Mouse (Mus musculus): ENCODE measurements around the gene Gm614. TPM values are rescaled to one million over a fixed set of nuclear protein-coding genes. Genes with fewer than 3 reads are reported as not detected.
A peak's percentile ranks its signal among the peaks of the same experiment; 100 is the strongest.

Gm614 gene
- not detected in 2 replicates for polyA plus RNA-seq (2015; fragmentation: Nextera tagmentation; extraction: Ambion mirVana)

GRCm38 (mm10) chrX:101263892-101264291 is at the start of gene Gm614:
Gm614 (minus strand) TSS chrX:101263992.
- WGBS: 92% methylated on average over 1 of the region's 1 CpGs
- Histone ChIP-seq H3K36me3 (no peaks in the 10 kb centered on the region), H3K27ac (no peak within 1 kb of the TSS), H3K4me1 (replicated peaks) (peaks cover 10% of the 10 kb centered on the region), H3K9ac (replicated peaks) (no peak within 1 kb of the TSS), H3K9me3 (no peaks in the 10 kb centered on the region), H3K4me3 (replicated peaks) (no peak within 1 kb of the TSS), H3K4me2 (replicated peaks) (no peak within 1 kb of the TSS), H3K27me3 (peaks cover 7% of the 10 kb centered on the region; the same call in 1 of the 2 replicates)
- ATAC-seq: no peak

- Histone ChIP-seq H3K36me3 (peaks cover 50% of the 10 kb centered on the region), H3K9ac (replicated peaks) (no peak overlapping the region), H3K27me3 (no peaks in the 10 kb centered on the region; the same call in 1 of the 2 replicates), H3K27ac (no peak overlapping the region), H3K4me2 (replicated peaks) (no peak overlapping the region), H3K9me3 (no peaks in the 10 kb centered on the region), H3K4me3 (replicated peaks) (no peak overlapping the region), H3K4me1 (replicated peaks) (peaks cover 15% of the 10 kb centered on the region)
- ATAC-seq: no peak
- 91% methylated on average over 5 of the region's 5 CpGs for WGBS
These were observed 45.5 kb upstream of the Gm614 start for GRCm38 (mm10) chrX:101309299-101309698.

- Histone ChIP-seq H3K27ac (no peak overlapping the region), H3K27me3 (no peaks in the 10 kb centered on the region; the same call in 1 of the 2 replicates), H3K4me1 (replicated peaks) (peaks cover 38% of the 10 kb centered on the region), H3K4me3 (replicated peaks) (no peak overlapping the region), H3K4me2 (replicated peaks) (no peak overlapping the region), H3K36me3 (peaks cover 24% of the 10 kb centered on the region), H3K9ac (replicated peaks) (no peak overlapping the region), H3K9me3 (no peaks in the 10 kb centered on the region)
- 44% methylated on average over 2 of the region's 2 CpGs for WGBS
- ATAC-seq: no peak
These were observed 40.9 kb upstream of the Gm614 start for GRCm38 (mm10) chrX:101304646-101305045.

- Histone ChIP-seq H3K4me2 (replicated peaks) (peak overlapping the region; percentile 59), H3K9me3 (no peaks in the 10 kb centered on the region), H3K27ac (peak overlapping the region; percentile 83; the same call in 1 of the 2 replicates), H3K4me3 (replicated peaks) (peak overlapping the region; percentile 56), H3K27me3 (no peaks in the 10 kb centered on the region; the same call in 1 of the 2 replicates), H3K9ac (replicated peaks) (peak overlapping the region; percentile 61), H3K36me3 (peaks cover 6% of the 10 kb centered on the region), H3K4me1 (replicated peaks) (peaks cover 41% of the 10 kb centered on the region)
- 61% methylated on average over 9 of the region's 9 CpGs for WGBS
- no peak for ATAC-seq
These were observed 37.9 kb upstream of the Gm614 start for GRCm38 (mm10) chrX:101301654-101302053.

GRCm38 (mm10) chrX:101300427-101301030 is 36.7 kb upstream of the Gm614 start:
- no peaks in the 10 kb centered on the region; the same call in 1 of the 2 replicates for H3K27me3 ChIP-seq
- peak overlapping the region; percentile 77 for H3K9ac ChIP-seq (replicated peaks)
- H3K4me2 ChIP-seq (replicated peaks): peak overlapping the region; percentile 59
- H3K9me3 ChIP-seq: no peaks in the 10 kb centered on the region
- H3K27ac ChIP-seq: peak overlapping the region; percentile 83
- ATAC-seq: peak; percentile 59
- 36% methylated on average over 13 of the region's 13 CpGs for WGBS
- H3K4me1 ChIP-seq (replicated peaks): peaks cover 41% of the 10 kb centered on the region
- H3K36me3 ChIP-seq: peaks cover 16% of the 10 kb centered on the region
- H3K4me3 ChIP-seq (replicated peaks): peak overlapping the region; percentile 56

- WGBS: 31% methylated on average over 11 of the region's 13 CpGs
- Histone ChIP-seq H3K9ac (replicated peaks) (peak overlapping the region; percentile 77), H3K36me3 (peaks cover 22% of the 10 kb centered on the region), H3K4me1 (replicated peaks) (peaks cover 40% of the 10 kb centered on the region), H3K4me3 (replicated peaks) (peak overlapping the region; percentile 56), H3K27me3 (no peaks in the 10 kb centered on the region), H3K9me3 (no peaks in the 10 kb centered on the region), H3K27ac (peak overlapping the region; percentile 83), H3K4me2 (replicated peaks) (peak overlapping the region; percentile 59)
- peak; percentile 75 for ATAC-seq
These were observed 36.0 kb upstream of the Gm614 start for GRCm38 (mm10) chrX:101299473-101300426.

- peak; percentile 35 for ATAC-seq
- Histone ChIP-seq H3K4me2 (replicated peaks) (peak within 1 kb of the TSS; percentile 59), H3K4me1 (replicated peaks) (peaks cover 34% of the 10 kb centered on the region), H3K27ac (peak within 1 kb of the TSS; percentile 83), H3K9me3 (no peaks in the 10 kb centered on the region), H3K9ac (replicated peaks) (peak within 1 kb of the TSS; percentile 77), H3K36me3 (peaks cover 27% of the 10 kb centered on the region), H3K4me3 (replicated peaks) (peak within 1 kb of the TSS; percentile 56), H3K27me3 (no peaks in the 10 kb centered on the region)
- WGBS: 16% methylated on average over 20 of the region's 24 CpGs
These were observed 35.3 kb upstream of the Gm614 start, which contains the start of gene Nlgn3 for GRCm38 (mm10) chrX:101299055-101299454. Nlgn3 (plus strand) TSS chrX:101299168.

- H3K27ac ChIP-seq: no peak overlapping the region
- H3K27me3 ChIP-seq: no peaks in the 10 kb centered on the region
- H3K4me2 ChIP-seq (replicated peaks): no peak overlapping the region
- H3K36me3 ChIP-seq: peaks cover 88% of the 10 kb centered on the region
- H3K4me1 ChIP-seq (replicated peaks): no peaks in the 10 kb centered on the region
- H3K9ac ChIP-seq (replicated peaks): no peak overlapping the region
- H3K4me3 ChIP-seq (replicated peaks): no peak overlapping the region
- no peaks in the 10 kb centered on the region for H3K9me3 ChIP-seq
- 88% methylated on average over 10 of the region's 10 CpGs for WGBS
- ATAC-seq: no peak
These were observed 26.3 kb upstream of the Gm614 start for GRCm38 (mm10) chrX:101290111-101290510.

GRCm38 (mm10) chrX:101289037-101289436 is 25.2 kb upstream of the Gm614 start:
- H3K4me1 ChIP-seq (replicated peaks): no peaks in the 10 kb centered on the region
- no peak for ATAC-seq
- H3K27me3 ChIP-seq: no peaks in the 10 kb centered on the region
- H3K9ac ChIP-seq (replicated peaks): no peak overlapping the region
- WGBS: 91% methylated on average over 7 of the region's 7 CpGs
- no peak overlapping the region for H3K27ac ChIP-seq
- no peak overlapping the region for H3K4me3 ChIP-seq (replicated peaks)
- peaks cover 88% of the 10 kb centered on the region for H3K36me3 ChIP-seq
- H3K4me2 ChIP-seq (replicated peaks): no peak overlapping the region
- H3K9me3 ChIP-seq: no peaks in the 10 kb centered on the region

GRCm38 (mm10) chrX:101288432-101288831 is 24.6 kb upstream of the Gm614 start:
- H3K4me3 ChIP-seq (replicated peaks): no peak overlapping the region
- no peaks in the 10 kb centered on the region for H3K27me3 ChIP-seq
- no peaks in the 10 kb centered on the region for H3K9me3 ChIP-seq
- ATAC-seq: no peak
- H3K36me3 ChIP-seq: peaks cover 89% of the 10 kb centered on the region
- 91% methylated on average over 6 of the region's 6 CpGs for WGBS
- no peak overlapping the region for H3K4me2 ChIP-seq (replicated peaks)
- H3K4me1 ChIP-seq (replicated peaks): no peaks in the 10 kb centered on the region
- no peak overlapping the region for H3K9ac ChIP-seq (replicated peaks)
- H3K27ac ChIP-seq: no peak overlapping the region

- no peak overlapping the region for H3K4me2 ChIP-seq (replicated peaks)
- H3K36me3 ChIP-seq: peaks cover 89% of the 10 kb centered on the region
- 93% methylated on average over 3 of the region's 3 CpGs for WGBS
- H3K27me3 ChIP-seq: no peaks in the 10 kb centered on the region
- ATAC-seq: no peak
- H3K9ac ChIP-seq (replicated peaks): no peak overlapping the region
- H3K27ac ChIP-seq: no peak overlapping the region
- no peaks in the 10 kb centered on the region for H3K9me3 ChIP-seq
- H3K4me1 ChIP-seq (replicated peaks): no peaks in the 10 kb centered on the region
- no peak overlapping the region for H3K4me3 ChIP-seq (replicated peaks)
These were observed 23.8 kb upstream of the Gm614 start for GRCm38 (mm10) chrX:101287543-101287942.
